Mouse (Mus musculus) hindbrain, postnatal 0 days (tissue): ENCODE results near the gene Nceh1. TPM values are rescaled to one million over a fixed set of nuclear protein-coding genes. Genes with fewer than 3 reads are reported as not detected.

Source experiments
- ATAC-seq: fragments of 200-750 bp; cut with Nextera tagmentation; 2 replicates; pipeline ENCODE4 v1.8.0; 2017; ENCODE audit warnings: mild to moderate bottlenecking, moderate TSS enrichment, moderate library complexity
- DNase-seq: peaks from one replicate; pipeline ENCODE4 v3.0.0-alpha.2; 2015; ENCODE audit warnings: low spot score
- H3K27ac ChIP-seq: fragments of 300-500 bp; sonication (generic); 2 replicates; pipeline ENCODE4 v1.5.1; 2014; ENCODE audit warnings: mild to moderate bottlenecking
- H3K27me3 ChIP-seq: fragments of 300-500 bp; sonication (generic); 2 replicates; pipeline ENCODE4 v1.6.1; 2014; ENCODE audit warnings: low read length, mixed read lengths; ENCODE audit not compliant: insufficient read depth
- H3K36me3 ChIP-seq: fragments of 300-500 bp; sonication (generic); 2 replicates; pipeline ENCODE4 v1.6.1; 2014; ENCODE audit warnings: low read length, mixed read lengths; ENCODE audit not compliant: insufficient read depth
- H3K4me1 ChIP-seq: fragments of 300-500 bp; sonication (generic); 2 replicates; pipeline ENCODE4 v1.6.1; 2014; ENCODE audit warnings: antibody characterized with exemption, low read length, mixed read lengths; ENCODE audit not compliant: insufficient read depth
- H3K4me2 ChIP-seq: fragments of 300-500 bp; sonication (generic); 2 replicates; pipeline ENCODE4 v1.6.1; 2014; ENCODE audit warnings: low read depth, mild to moderate bottlenecking, low read length, moderate library complexity, mixed read lengths
- H3K4me3 ChIP-seq: fragments of 300-500 bp; sonication (generic); 2 replicates; pipeline ENCODE4 v1.5.1; 2014; ENCODE audit warnings: low read length
- H3K9ac ChIP-seq: fragments of 300-500 bp; sonication (generic); replicated peaks from 2 replicates; pipeline ENCODE4 v1.6.1; 2014; ENCODE audit warnings: mild to moderate bottlenecking, low read length, moderate library complexity, mixed read lengths
- H3K9me3 ChIP-seq: fragments of 300-500 bp; sonication (generic); 2 replicates; pipeline ENCODE4 v1.6.1; 2016; ENCODE audit warnings: low read length, mixed read lengths
- CTCF ChIP-seq: IDR thresholded peaks from 2 replicates; pipeline ENCODE4 v1.5.1; 2016; ENCODE audit warnings: antibody characterized with exemption, control low read depth, low read depth
- WGBS: fragments of 180-500 bp; shearing (Covaris S2); extraction: QIAGEN DNeasy Blood & Tissue Kit; methylation state at CpG from one replicate; pipeline ENCODE4 v1.1.7; 2014; 5-methylcytosine and 5-hydroxymethylcytosine counted together
- polyA plus RNA-seq: library from polyadenylated mRNA; unstranded; fragments of >200 nt; fragmentation: Nextera tagmentation; extraction: Ambion mirVana; gene quantifications from 2 replicates; pipeline ENCODE4 v1.2.1, GENCODE M21; 2015
- total RNA-seq: library from RNA; depleted of rRNA; stranded (reverse); fragments of >200 nt; gene quantifications from 2 replicates; pipeline ENCODE4 v1.2.3, GENCODE M21; 2014

Nceh1 gene
- total and polyA plus RNA-seq, 2 experiments from 2014 or later: 31.5 to 35.7 TPM

DNA sequence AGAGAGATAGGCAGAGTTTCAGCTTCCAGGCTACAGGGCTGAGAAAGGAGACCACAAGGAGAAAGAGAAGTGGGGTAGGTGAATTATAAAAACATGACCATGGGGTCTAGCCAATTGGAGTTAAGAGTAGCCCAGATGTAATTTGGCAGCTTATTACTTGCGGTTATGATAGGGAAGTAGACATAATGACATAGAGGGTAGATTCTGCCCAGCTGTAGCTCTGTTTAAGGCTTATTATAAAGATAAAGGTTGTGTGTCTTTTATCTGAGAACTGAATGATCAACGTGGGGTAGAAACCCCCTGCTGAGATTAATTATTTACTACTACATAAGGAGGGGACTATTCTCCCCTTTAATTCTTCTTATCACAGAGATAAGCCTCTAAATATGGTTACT, 20.4 kb upstream of the Nceh1 start:
- Histone ChIP-seq H3K27me3 (no peaks in the 10 kb centered on the region), H3K9ac (no peak overlapping the region), H3K27ac (no peak overlapping the region), H3K9me3 (no peaks in the 10 kb centered on the region), H3K4me1 (no peaks in the 10 kb centered on the region), H3K36me3 (no peaks in the 10 kb centered on the region), H3K4me3 (no peak overlapping the region), H3K4me2 (no peak overlapping the region)
- DNase-seq (no peak), ATAC-seq (no peak)
- whole genome bisulfite sequencing: 71% methylated on average over 2 of the region's 2 CpGs
- no peak for TF ChIP-seq CTCF

- Histone ChIP-seq H3K4me1 (no peaks in the 10 kb centered on the region), H3K4me3 (no peak overlapping the region), H3K9ac (no peak overlapping the region), H3K4me2 (no peak overlapping the region), H3K27me3 (no peaks in the 10 kb centered on the region), H3K36me3 (no peaks in the 10 kb centered on the region), H3K27ac (no peak overlapping the region), H3K9me3 (no peaks in the 10 kb centered on the region)
- ATAC-seq (no peak), DNase-seq (no peak)
- 83% methylated on average over 3 of the region's 3 CpGs for WGBS
- TF ChIP-seq CTCF: no peak
Measured at GRCm38 (mm10) chr3:27165481-27166065, 17.2 kb upstream of the Nceh1 start.

GRCm38 (mm10) chr3:27170257-27170656, 12.5 kb upstream of the Nceh1 start:
- H3K27me3 ChIP-seq: no peaks in the 10 kb centered on the region
- 74% methylated on average over 1 of the region's 1 CpGs for WGBS
- H3K27ac ChIP-seq: no peak overlapping the region
- H3K9ac ChIP-seq: no peak overlapping the region
- no peaks in the 10 kb centered on the region for H3K4me1 ChIP-seq
- TF ChIP-seq CTCF: no peak
- DNase-seq: no peak
- no peak overlapping the region for H3K4me3 ChIP-seq
- H3K4me2 ChIP-seq: no peak overlapping the region
- no peaks in the 10 kb centered on the region for H3K9me3 ChIP-seq
- ATAC-seq: no peak
- H3K36me3 ChIP-seq: no peaks in the 10 kb centered on the region

GRCm38 (mm10) chr3:27179711-27180110, 3.1 kb upstream of the Nceh1 start:
- H3K4me2 ChIP-seq: no peak overlapping the region
- no peaks in the 10 kb centered on the region for H3K4me1 ChIP-seq
- no peak for TF ChIP-seq CTCF
- H3K9ac ChIP-seq: no peak overlapping the region
- H3K36me3 ChIP-seq: no peaks in the 10 kb centered on the region
- DNase-seq: no peak
- no peak overlapping the region for H3K4me3 ChIP-seq
- no peak for ATAC-seq
- WGBS: 84% methylated on average over 8 of the region's 8 CpGs
- H3K27me3 ChIP-seq: no peaks in the 10 kb centered on the region
- no peak overlapping the region for H3K27ac ChIP-seq
- no peaks in the 10 kb centered on the region for H3K9me3 ChIP-seq

- Histone ChIP-seq H3K27ac (peak overlapping the region; percentile 48; the same call in 1 of the 2 replicates), H3K36me3 (no peaks in the 10 kb centered on the region), H3K9me3 (no peaks in the 10 kb centered on the region), H3K4me1 (no peaks in the 10 kb centered on the region), H3K4me3 (peak overlapping the region; percentile 71), H3K27me3 (no peaks in the 10 kb centered on the region), H3K9ac (peak overlapping the region; percentile 65), H3K4me2 (peak overlapping the region; percentile 84)
- 9% methylated on average over 19 of the region's 19 CpGs for WGBS
- DNase-seq (peak; percentile 18), ATAC-seq (peak; percentile 30)
- TF ChIP-seq CTCF: no peak
Measured at GRCm38 (mm10) chr3:27183601-27184175, 923 bp downstream of the Nceh1 start.

DNA sequence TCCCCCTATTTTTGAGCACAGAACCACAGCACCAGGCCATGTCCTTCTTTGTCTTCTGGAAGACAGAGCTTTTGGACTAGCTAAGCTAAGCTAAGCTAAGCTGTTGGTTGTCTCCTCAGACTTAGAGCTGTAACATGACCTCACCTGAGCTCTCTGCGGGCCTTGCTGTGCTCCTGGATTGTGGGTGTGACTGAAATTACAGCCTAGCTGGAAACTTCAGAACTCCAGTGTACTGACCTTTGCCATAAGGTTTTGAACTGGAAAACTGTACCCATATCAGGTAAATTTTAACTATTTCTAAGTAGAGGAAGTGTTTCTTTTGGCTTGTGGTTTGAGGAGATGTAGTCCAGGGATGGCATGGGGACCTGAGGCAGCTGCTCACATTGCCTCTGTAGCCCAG, 5.6 kb downstream of the Nceh1 start:
- Histone ChIP-seq H3K36me3 (no peaks in the 10 kb centered on the region), H3K4me2 (no peak overlapping the region), H3K4me1 (peaks cover 5% of the 10 kb centered on the region; the same call in 1 of the 2 replicates), H3K27ac (no peak overlapping the region), H3K9me3 (no peaks in the 10 kb centered on the region), H3K9ac (no peak overlapping the region), H3K4me3 (no peak overlapping the region), H3K27me3 (no peaks in the 10 kb centered on the region)
- DNase-seq (no peak), ATAC-seq (no peak)
- no peak for TF ChIP-seq CTCF
- WGBS: 82% methylated on average over 1 of the region's 1 CpGs
